ENCODE assay signal across 9 mouse cellular contexts in genomic region chr8:70964159-70964558, GRCm38 (mm10). TPM values are rescaled to one million over a fixed set of nuclear protein-coding genes. Genes with fewer than 3 reads are reported as not detected.
DNase-seq lines count a peak whose midpoint lies in the region; ATAC-seq lines count a peak whose summit lies in the region.
"Had no signal": no experiment of that assay in that cellular context is flagged by ENCODE, and none has a peak within 500 bp of the region (broad histone marks: within the 10 kb centered on the region; RNA-seq: fewer than 3 reads in every experiment).

No protein-coding gene starts in this region.

- H3K9ac ChIP-seq in embryonic facial prominence, embryonic 14.5 days (ENCODE audit: low read depth, low read length), result no peak overlapping the region
- H3K9ac ChIP-seq: limb, embryonic 12.5 days had no signal

- no peak overlapping the region for H3K4me2 ChIP-seq in embryonic facial prominence, embryonic 14.5 days (ENCODE audit: low read depth, low read length)
- H3K4me2 ChIP-seq: limb, embryonic 12.5 days had no signal

- 4% methylated on average over 3 of the region's 3 CpGs for WGBS in embryonic facial prominence, embryonic 14.5 days

- no peaks in the 10 kb centered on the region for H3K36me3 ChIP-seq in embryonic facial prominence, embryonic 14.5 days (ENCODE audit: control insufficient read depth, insufficient read depth, low read length)
- H3K36me3 ChIP-seq: limb, embryonic 12.5 days had no signal

- no peaks in the 10 kb centered on the region for H3K27me3 ChIP-seq in embryonic facial prominence, embryonic 14.5 days (replicated peaks; ENCODE audit: control insufficient read depth, insufficient read depth, low read length)
- H3K27me3 ChIP-seq: limb, embryonic 12.5 days had no signal

- no peaks in the 10 kb centered on the region for H3K9me3 ChIP-seq in embryonic facial prominence, embryonic 14.5 days (ENCODE audit: control insufficient read depth, low read length)
- H3K9me3 ChIP-seq: limb, embryonic 12.5 days had no signal

- DNase-seq in gastrocnemius, postnatal 14 days, result peak; percentile 10
- no peak for DNase-seq in gastrocnemius, adult 18-20 months (ENCODE audit: low spot score)
- DNase-seq in A20 (ENCODE audit: low read depth, low spot score), result peak; percentile 71
- peak; percentile 6 to 32 for DNase-seq in adrenal gland, postnatal 36 days
- DNase-seq in embryonic facial prominence, embryonic 14.5 days (ENCODE audit: low spot score), result peak; percentile 81
- DNase-seq in kidney, postnatal 4 days, result peak; percentile 64 to 77
- peak; percentile 29 for DNase-seq in retina, adult 2 months (ENCODE audit: low read depth, low spot score)
- DNase-seq in urinary bladder, postnatal 4 days (ENCODE audit: low spot score in 2 of 2), result peak; percentile 63 to 71

- no peak overlapping the region for H3K4me3 ChIP-seq in embryonic facial prominence, embryonic 14.5 days (ENCODE audit: low read depth, low read length)
- H3K4me3 ChIP-seq: limb, embryonic 12.5 days had no signal

- intact Hi-C loops in gastrocnemius, postnatal 14 days (cut with DNase I; ENCODE audit: low total_unique reads), result loop anchor here (5.0 kb wide), 1 partner anchor 62 kb away; no protein-coding TSS in a partner anchor

- H3K27ac ChIP-seq in embryonic facial prominence, embryonic 14.5 days (replicated peaks; ENCODE audit: low read depth, low read length), result no peak overlapping the region
- H3K27ac ChIP-seq: limb, embryonic 12.5 days had no signal

- H3K4me1 ChIP-seq in embryonic facial prominence, embryonic 14.5 days (ENCODE audit: control insufficient read depth, insufficient read depth, low read length), result no peaks in the 10 kb centered on the region
- H3K4me1 ChIP-seq: limb, embryonic 12.5 days had no signal

- ATAC-seq in embryonic facial prominence, embryonic 14.5 days (ENCODE audit: low read depth), result peak; percentile 44; the same call in 1 of the 2 replicates

RNA-seq across cellular contexts. Expression of gene Map1s, which starts 58.4 kb away (rescaled TPM):
- 10 to 100 TPM; 13.8 to 15.5 TPM for total RNA-seq in gastrocnemius, postnatal 14 days (2021)
- 10 to 100 TPM in 1 of 2 experiments, 1 to 10 TPM in 1; 9.4 to 13.7 TPM for total RNA-seq in gastrocnemius, adult 18-20 months (2021)
- 10 to 100 TPM; 25.6 to 42.0 TPM for total RNA-seq in adrenal gland, postnatal 36 days (2021)
- 41.3 and 49.7 TPM in 2 replicates for polyA plus RNA-seq in embryonic facial prominence, embryonic 14.5 days (2014; fragmentation: Nextera tagmentation; extraction: Ambion mirVana)
